Mouse (Mus musculus): ENCODE results near the gene Gm8247. TPM values are rescaled to one million over a fixed set of nuclear protein-coding genes. Genes with fewer than 3 reads are reported as not detected.
"Not testable (repeated sequence)": the region's sequence is repeated elsewhere in the genome, so short reads cannot be mapped to it uniquely, and the experiment has no call there.

The Gm8247 gene
- total RNA-seq (2017): not detected in 3 replicates

DNA sequence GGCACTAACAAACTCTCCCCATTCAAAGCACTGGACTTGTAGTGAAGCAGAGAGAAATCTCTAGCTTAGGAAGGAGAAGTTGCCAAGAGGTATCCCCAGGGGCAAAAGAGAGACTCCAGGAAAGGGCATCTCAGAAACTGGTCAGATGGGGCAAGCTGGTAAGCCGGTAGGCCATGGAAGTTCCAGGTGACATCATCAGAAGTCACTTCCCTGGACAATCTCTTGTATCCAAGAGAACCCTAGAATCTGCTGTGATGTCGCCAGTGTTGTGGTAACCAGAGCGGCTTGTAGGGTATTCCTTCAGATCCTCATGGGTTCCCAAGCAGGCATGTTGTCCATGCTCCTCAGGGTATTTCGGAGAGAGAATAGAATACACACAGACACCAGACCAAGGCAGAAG, at the start of gene Gm8247:
Gm8247 (plus strand) TSS at position 301 of the 400 bp plus-strand sequence.
- ATAC-seq (replicated peaks; ENCODE audit: insufficient number of reproducible peaks, low FRiP score, low TSS enrichment, poor library complexity, severe bottlenecking): not testable (repeated sequence)

DNA sequence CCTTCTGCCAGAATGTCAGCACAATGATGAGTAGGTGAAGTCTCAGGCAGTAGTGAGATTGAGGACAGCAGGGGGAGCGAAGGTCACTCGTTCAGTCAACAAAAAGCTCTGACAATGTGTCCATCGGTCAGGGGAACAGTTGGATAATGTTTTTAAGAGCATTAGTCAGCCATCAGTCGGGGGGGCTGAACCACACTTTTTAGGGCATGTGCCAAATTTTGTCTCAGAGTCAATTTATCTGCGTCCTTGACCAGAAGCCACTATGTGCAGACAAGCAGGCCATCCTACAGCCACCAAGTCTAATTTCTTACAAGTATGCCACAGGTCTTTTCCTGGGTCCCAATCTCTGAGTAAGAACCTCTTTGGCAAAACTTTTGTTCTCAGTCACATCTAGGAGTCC, 35.0 kb upstream of the Gm8247 start:
- ATAC-seq (replicated peaks; ENCODE audit: insufficient number of reproducible peaks, low FRiP score, low TSS enrichment, poor library complexity, severe bottlenecking): not testable (repeated sequence)

- ATAC-seq (replicated peaks; ENCODE audit: insufficient number of reproducible peaks, low FRiP score, low TSS enrichment, poor library complexity, severe bottlenecking): not testable (repeated sequence)
These were observed 8.8 kb downstream of the Gm8247 start for GRCm38 (mm10) chr14:44591765-44592164.

GRCm38 (mm10) chr14:44627737-44628136, 44.8 kb downstream of the Gm8247 start, which contains the start of gene Gm5624:
TSS of gene Gm5624 (minus strand) at chr14:44627938.
- not testable (repeated sequence) for ATAC-seq (replicated peaks; ENCODE audit: insufficient number of reproducible peaks, low FRiP score, low TSS enrichment, poor library complexity, severe bottlenecking)

Other genes with a start within 250 kb of the Gm8247 start
- not detected in 3 replicates for gene Gm5930, start 244.6 kb upstream of the Gm8247 start, total RNA-seq (2017)
- gene Gm8229, start 217.8 kb upstream of the Gm8247 start, total RNA-seq (2017): not detected in 3 replicates
- gene Gm3371, start 172.5 kb upstream of the Gm8247 start, total RNA-seq (2017): not detected in 3 replicates
- gene Gm8232, start 149.5 kb upstream of the Gm8247 start, total RNA-seq (2017): not detected in 3 replicates
- gene BC061237, start 90.7 kb upstream of the Gm8247 start, total RNA-seq (2017): not detected in 3 replicates
- not detected in 3 replicates for gene Gm17093, start 64.9 kb upstream of the Gm8247 start, total RNA-seq (2017)
- gene Gm5624, start 44.8 kb downstream of the Gm8247 start, total RNA-seq (2017): not detected in 3 replicates
- not detected in 3 replicates for gene Gm8257, start 123.3 kb downstream of the Gm8247 start, total RNA-seq (2017)
- not detected in 3 replicates for gene Gm8267, start 167.2 kb downstream of the Gm8247 start, total RNA-seq (2017)

Measured in monocyte, adult 5-6 weeks (primary cell).